Mouse (Mus musculus) intestine, embryonic 15.5 days (tissue): ENCODE data around the gene Rnf223. TPM values are rescaled to one million over a fixed set of nuclear protein-coding genes. Genes with fewer than 3 reads are reported as not detected.

ENCODE experiments used
- polyA plus RNA-seq: library from polyadenylated mRNA; unstranded; fragments of >200 nt; fragmentation: Nextera tagmentation; extraction: Ambion mirVana; gene quantifications from 2 replicates; pipeline ENCODE4 v1.2.1, GENCODE M21; 2015

Rnf223 gene
- polyA plus RNA-seq, 1 experiment from 2014 or later = 0.06 TPM

Other genes starting within 250 kb of the Rnf223 start
- 46.6 and 54.0 TPM in 2 replicates for gene Pusl1, start 238.7 kb upstream of the Rnf223 start, polyA plus RNA-seq
- 12.2 and 13.7 TPM in 2 replicates for gene Acap3, start 238.7 kb upstream of the Rnf223 start, polyA plus RNA-seq
- gene Ube2j2, start 186.7 kb upstream of the Rnf223 start, polyA plus RNA-seq = 100 and 105 TPM in 2 replicates
- gene C1qtnf12, start 168.2 kb upstream of the Rnf223 start, polyA plus RNA-seq = 60.1 and 60.2 TPM in 2 replicates
- gene B3galt6, start 137.9 kb upstream of the Rnf223 start, polyA plus RNA-seq = 13.4 and 14.0 TPM in 2 replicates
- gene Sdf4, start 137.6 kb upstream of the Rnf223 start, polyA plus RNA-seq = 154 and 166 TPM in 2 replicates
- gene Tnfrsf4, start 116.7 kb upstream of the Rnf223 start, polyA plus RNA-seq = 0.49 and 0.52 TPM in 2 replicates
- 1.1 and 1.6 TPM in 2 replicates for gene Tnfrsf18, start 104.3 kb upstream of the Rnf223 start, polyA plus RNA-seq
- gene Ttll10, start 71.1 kb upstream of the Rnf223 start, polyA plus RNA-seq = 3.1 and 3.9 TPM in 2 replicates
- gene 9430015G10Rik, start 20.5 kb upstream of the Rnf223 start, polyA plus RNA-seq = 22.2 and 22.8 TPM in 2 replicates
- 52.1 and 56.5 TPM in 2 replicates for gene Agrn, start 67.0 kb downstream of the Rnf223 start, polyA plus RNA-seq
- gene Isg15, start 70.3 kb downstream of the Rnf223 start, polyA plus RNA-seq = 1.8 and 2.0 TPM in 2 replicates
- 2.1 and 2.2 TPM in 2 replicates for gene AW011738, start 72.8 kb downstream of the Rnf223 start, polyA plus RNA-seq
- gene Perm1, start 85.4 kb downstream of the Rnf223 start, polyA plus RNA-seq = 0.40 and 0.51 TPM in 2 replicates
- gene Plekhn1, start 104.3 kb downstream of the Rnf223 start, polyA plus RNA-seq = 12.6 and 14.8 TPM in 2 replicates
- 86.5 and 87.8 TPM in 2 replicates for gene Noc2l, start 105.5 kb downstream of the Rnf223 start, polyA plus RNA-seq
- 0.69 and 1.00 TPM in 2 replicates for gene Samd11, start 125.1 kb downstream of the Rnf223 start, polyA plus RNA-seq
- gene Vmn2r-ps159, start 200.6 kb downstream of the Rnf223 start, polyA plus RNA-seq = not detected in 2 replicates